In the genomic region with DNA sequence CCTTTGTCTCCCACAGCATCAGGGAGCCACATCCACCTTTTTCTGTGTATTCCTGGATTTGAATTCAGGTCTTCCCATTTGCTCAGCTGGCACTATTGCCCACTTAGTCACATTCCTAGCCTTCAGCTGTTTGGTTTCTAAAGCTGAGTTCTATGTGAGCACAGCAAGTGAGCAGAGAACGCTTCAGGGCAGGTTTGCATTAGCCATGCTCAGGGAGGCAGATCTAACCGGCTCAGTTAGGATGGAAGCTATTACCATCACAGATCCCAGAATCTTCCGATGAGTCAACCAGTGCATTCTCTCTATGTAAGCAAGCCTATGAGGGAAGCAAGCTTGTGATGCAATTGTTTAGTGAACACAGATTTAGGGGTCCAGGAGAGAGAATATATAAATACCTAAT, we compare ENCODE assay signal across 25 mouse cellular contexts.
"Had no signal": no experiment of that assay in that cellular context is flagged by ENCODE, and none has a peak within 500 bp of the region (broad histone marks: within the 10 kb centered on the region; RNA-seq: fewer than 3 reads in every experiment).

No protein-coding gene starts in this region.

- H3K9me3 ChIP-seq: heart, embryonic 10.5 days; heart, embryonic 12.5 days; hindbrain, embryonic 10.5 days; hindbrain, embryonic 12.5 days; intestine, embryonic 15.5 days; limb, embryonic 10.5 days; limb, embryonic 12.5 days had no signal

- H3K4me1 ChIP-seq: heart, embryonic 10.5 days; heart, embryonic 12.5 days; hindbrain, embryonic 10.5 days; intestine, embryonic 15.5 days; limb, embryonic 10.5 days had no signal

- H3K27ac ChIP-seq: gastrocnemius, adult 2 months; heart, embryonic 10.5 days; hindbrain, embryonic 10.5 days; hindbrain, embryonic 12.5 days; hindbrain, embryonic 14.5 days; intestine, embryonic 15.5 days; layer of hippocampus, adult 2 months; left cerebral cortex, adult 2 months; limb, embryonic 10.5 days; limb, embryonic 12.5 days had no signal

- H3K4me2 ChIP-seq: heart, embryonic 12.5 days; hindbrain, embryonic 12.5 days; hindbrain, embryonic 14.5 days; intestine, embryonic 15.5 days; limb, embryonic 12.5 days had no signal

- H3K36me3 ChIP-seq: heart, embryonic 10.5 days; heart, embryonic 12.5 days; hindbrain, embryonic 10.5 days; hindbrain, embryonic 12.5 days; intestine, embryonic 15.5 days; limb, embryonic 10.5 days; limb, embryonic 12.5 days had no signal

- H3K27me3 ChIP-seq: heart, embryonic 12.5 days; hindbrain, embryonic 12.5 days; intestine, embryonic 15.5 days had no signal

- H3K9ac ChIP-seq: heart, embryonic 12.5 days; hindbrain, embryonic 12.5 days; hindbrain, embryonic 14.5 days; intestine, embryonic 15.5 days; limb, embryonic 12.5 days had no signal

- DNase-seq: gastrocnemius, adult 2 months; gastrocnemius, postnatal 10 days; gastrocnemius, postnatal 25 days; heart, adult 18-20 months; heart, postnatal 10 days; heart, postnatal 4 days; kidney, adult 18-20 months; kidney, adult 8-10 months; kidney, postnatal 10 days; kidney, postnatal 25 days; kidney, postnatal 4 days; liver had no signal

- H3K4me3 ChIP-seq: gastrocnemius, adult 2 months; heart, embryonic 10.5 days; heart, embryonic 12.5 days; hindbrain, embryonic 10.5 days; hindbrain, embryonic 12.5 days; intestine, embryonic 15.5 days; layer of hippocampus, adult 2 months; left cerebral cortex, adult 2 months; limb, embryonic 10.5 days; limb, embryonic 12.5 days had no signal

- ATAC-seq: hindbrain, embryonic 16.5 days; inflammation-experienced regulatory T-cells, adult 6 months; intestine, embryonic 15.5 days; intestine, postnatal 0 days had no signal
